Mouse (Mus musculus): ENCODE data around the gene Mbnl1.

Mbnl1 gene

DNA sequence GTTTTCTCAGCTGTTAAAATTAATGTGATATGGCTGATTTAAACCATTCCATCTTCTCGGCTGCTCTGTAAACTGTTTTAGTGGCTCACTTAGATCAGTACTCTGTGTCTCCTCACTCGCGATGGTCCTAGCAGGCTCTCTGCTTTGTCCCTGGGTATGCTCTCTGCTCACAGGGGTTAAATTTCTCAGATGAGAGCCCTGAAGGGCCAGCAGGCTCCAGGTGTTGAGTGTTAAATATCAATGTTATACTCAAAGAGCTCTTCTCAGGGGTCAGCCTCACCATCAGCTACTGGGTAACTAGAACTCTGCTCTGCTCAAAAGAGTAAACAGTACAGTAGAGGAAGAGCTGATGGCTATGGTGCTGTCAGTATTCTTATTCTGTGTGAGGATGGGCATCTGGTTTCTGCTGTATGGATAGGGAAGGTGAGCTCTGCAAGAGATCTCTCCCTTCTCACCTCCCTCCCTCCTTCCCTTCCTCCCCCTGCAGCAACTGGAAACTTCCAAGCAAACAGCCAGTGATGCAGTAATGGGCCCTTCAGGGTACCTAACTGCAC, 44.7 kb downstream of the Mbnl1 start:
- no peak for DNase-seq (ENCODE audit: low spot score in 2 of 2)

DNA sequence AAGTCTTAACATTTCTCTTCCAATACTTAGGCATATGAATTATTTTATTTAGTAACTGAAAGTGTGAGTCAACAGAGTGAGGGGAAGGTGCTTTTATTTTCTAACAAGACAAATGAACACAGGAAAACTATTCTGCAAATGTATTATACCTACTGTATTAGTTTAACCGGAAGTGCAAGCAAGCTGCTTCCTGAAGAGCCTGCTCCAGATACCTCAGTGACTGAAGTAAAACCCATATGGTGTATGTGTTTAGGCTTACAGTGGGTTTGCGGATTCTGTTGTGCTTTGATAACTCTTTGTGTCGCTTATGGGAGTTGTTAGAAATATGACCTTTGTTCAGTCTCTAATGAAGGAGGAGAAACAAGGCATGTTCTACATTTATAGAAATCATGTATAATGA, 46.7 kb downstream of the Mbnl1 start:
- DNase-seq (ENCODE audit: low spot score in 2 of 2), result no peak

DNA sequence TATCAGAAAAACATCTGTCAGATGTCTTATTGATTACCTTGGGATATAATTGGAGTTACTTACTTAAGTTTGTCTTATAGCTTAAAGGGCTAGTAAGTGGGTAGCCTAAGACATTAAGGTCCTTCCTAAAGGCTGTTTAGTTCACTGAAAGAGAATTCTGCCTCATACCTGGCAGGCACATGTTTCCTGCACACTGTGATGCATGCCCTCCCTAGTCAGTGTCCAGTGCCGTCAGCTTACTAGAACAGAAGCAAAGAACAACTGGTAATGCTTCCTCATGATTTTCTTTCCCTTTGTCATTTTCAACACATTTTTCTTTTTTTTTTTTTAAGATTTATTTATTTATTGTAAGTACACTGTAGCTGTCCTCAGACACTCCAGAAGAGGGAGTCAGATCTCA, 51.5 kb downstream of the Mbnl1 start:
- DNase-seq (ENCODE audit: low spot score in 2 of 2), result no peak

GRCm38 (mm10) chr3:60531286-60531685, 58.7 kb downstream of the Mbnl1 start:
- no peak for DNase-seq (ENCODE audit: low spot score in 2 of 2)

DNA sequence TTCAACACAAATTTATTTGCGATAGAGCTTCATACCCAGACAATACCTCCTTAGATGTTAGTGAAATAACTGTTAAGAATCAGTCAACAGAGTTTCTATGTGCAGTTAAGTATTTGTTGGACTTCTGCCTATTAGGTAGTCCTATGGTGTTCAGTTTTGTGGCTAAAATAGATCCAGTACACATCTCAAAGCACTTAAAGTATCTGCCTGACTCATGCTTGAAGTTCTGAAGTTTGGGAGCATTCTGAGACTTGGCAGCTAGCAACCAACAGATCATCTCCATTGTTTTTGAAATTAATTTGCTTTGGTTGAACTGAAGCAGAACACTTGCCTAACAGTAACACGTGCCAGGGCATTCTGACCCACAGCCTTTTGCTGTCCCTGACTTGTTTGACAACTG, 59.2 kb downstream of the Mbnl1 start:
- no peak for DNase-seq (ENCODE audit: low spot score in 2 of 2)

- no peak for DNase-seq (ENCODE audit: low spot score in 2 of 2)
These were observed 62.6 kb downstream of the Mbnl1 start for GRCm38 (mm10) chr3:60535224-60535623.

DNA sequence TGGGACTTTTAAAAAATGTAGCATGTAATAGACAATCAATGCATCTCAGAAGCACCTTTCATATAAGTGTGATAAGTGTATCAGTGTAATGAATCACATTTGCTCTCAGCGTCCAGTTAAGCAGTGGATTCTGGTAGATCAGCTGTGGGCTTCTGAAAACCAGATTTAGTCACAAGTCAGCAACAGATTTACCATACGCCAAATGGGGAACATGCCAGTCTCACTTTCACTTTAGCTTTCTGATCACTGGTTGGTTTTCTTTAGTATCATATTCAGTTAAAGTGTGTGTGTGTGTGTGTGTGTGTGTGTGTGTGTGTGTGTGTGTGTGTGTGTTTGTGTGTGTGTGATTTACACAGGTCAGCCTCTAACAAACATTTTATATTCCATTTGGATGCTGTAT, 64.4 kb downstream of the Mbnl1 start:
- no peak for DNase-seq (ENCODE audit: low spot score in 2 of 2)

DNA sequence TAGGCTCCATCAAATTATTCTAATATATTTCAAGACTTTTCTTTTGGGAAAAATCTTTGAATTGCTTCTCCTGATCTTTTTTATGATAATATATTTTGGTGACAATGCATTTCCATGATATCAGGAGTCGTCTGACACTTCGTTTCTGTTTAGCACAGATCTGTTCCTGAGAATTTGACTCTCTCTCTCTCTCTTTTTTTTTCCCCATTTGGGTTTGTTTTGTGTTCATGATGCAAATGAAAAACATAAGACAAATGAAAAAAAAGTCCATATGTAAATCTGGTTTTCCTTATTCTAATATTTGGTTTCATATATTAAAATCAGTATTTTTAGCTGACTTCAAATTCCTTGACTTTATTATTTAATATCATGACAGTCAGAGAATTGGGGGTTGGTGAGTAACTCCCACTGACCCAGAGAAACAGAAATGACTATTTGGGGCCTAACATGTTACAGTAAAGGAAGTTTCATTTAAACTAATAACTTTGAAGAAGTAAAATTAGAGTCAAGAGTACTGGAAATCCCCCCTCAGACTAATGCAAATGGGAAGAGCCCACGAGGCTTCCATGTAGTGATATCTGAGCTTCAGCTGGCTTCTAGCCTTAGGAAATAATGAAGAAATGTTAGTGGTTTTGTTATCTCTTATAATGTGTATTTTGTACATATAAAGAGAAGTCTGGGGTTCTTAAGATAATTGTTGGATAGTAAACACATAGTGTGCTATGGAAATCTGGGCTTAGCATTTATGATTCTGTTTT, 65.8 kb downstream of the Mbnl1 start:
- no peak for DNase-seq (ENCODE audit: low spot score in 2 of 2)

DNA sequence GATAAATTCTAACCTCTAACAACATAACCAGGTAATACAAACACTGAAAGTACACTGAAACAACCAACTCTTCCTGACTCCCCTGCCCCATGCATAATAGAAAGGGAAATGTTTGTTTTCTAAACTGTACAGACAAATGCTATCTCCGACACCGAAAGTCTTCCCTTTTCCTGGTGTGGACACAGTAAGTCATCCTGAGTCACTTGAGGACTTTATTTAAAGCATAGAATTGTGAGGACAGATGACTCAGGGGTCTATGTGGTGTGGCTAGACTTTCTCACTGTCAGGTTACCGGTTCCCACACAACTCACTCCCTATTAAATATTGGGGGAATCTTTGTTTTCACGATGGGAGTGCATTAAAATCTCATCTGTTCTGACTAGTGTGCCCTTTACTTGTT, 68.5 kb downstream of the Mbnl1 start:
- no peak for DNase-seq (ENCODE audit: low spot score in 2 of 2)

DNA sequence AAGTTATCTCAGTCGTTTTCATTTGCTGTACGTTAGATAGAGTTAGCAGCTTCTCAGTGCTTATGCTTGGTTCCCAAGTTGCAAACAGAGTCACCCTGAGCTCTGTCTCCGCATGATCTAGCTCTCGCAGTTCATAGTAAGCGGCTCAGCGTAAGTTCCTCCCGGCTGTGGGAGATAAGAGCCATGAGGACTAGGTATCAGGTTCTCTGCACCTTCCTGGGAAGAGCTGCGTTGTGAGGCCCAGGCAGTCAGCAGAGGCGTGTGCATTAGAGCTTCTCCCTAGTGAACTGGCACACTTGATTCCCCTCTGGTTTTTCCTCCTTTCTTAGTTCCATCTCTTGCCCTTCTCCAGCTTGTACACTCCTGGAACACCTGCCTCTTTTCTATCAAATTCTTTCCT, 73.6 kb downstream of the Mbnl1 start:
- DNase-seq (ENCODE audit: low spot score in 2 of 2), result no peak

GRCm38 (mm10) chr3:60546904-60547303, 74.3 kb downstream of the Mbnl1 start:
- DNase-seq (ENCODE audit: low spot score in 2 of 2), result no peak

DNA sequence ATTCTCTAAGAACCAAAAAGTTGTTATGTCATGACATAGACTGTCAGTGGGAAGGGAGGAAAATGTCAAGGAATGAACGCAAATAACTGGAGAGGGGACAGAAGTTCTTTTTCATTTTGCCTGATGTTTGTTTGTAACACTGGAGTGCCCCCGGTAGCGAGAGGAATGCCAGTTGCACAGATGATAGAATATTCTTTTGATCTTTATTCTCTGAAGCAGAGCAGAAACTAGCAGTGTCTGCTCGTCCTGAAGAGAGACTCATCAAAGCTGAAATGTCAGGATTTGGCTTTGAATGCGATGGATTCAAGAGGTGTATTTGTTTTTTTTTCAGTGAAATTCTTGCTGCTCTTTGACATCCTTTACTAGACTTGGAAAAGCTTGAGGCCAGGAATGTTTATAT, 77.9 kb downstream of the Mbnl1 start:
- no peak for DNase-seq (ENCODE audit: low spot score in 2 of 2)

- DNase-seq (ENCODE audit: low spot score in 2 of 2), result no peak
These were observed 79.0 kb downstream of the Mbnl1 start for GRCm38 (mm10) chr3:60551650-60552049.

DNA sequence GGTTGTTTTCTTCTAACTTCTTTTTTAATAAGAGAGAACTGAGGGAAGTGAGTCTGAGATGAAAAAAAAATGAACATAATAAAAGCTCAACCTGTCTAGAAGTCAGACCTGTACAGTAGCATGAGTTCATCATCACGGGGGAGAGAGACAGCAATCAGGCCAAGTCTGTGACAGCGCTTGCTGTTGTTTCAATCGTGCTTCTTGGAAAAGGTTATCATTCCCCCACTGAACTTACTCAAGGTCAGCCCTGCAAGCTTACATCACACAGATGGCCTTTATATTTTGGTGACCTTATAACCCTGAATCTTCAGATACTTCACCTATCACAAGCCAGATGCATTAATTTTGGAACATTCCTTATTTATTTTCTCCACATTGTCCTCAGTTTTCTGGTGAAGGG, 80.4 kb downstream of the Mbnl1 start:
- no peak for DNase-seq (ENCODE audit: low spot score in 2 of 2)

- no peak for DNase-seq (ENCODE audit: low spot score in 2 of 2)
These were observed 84.0 kb downstream of the Mbnl1 start for GRCm38 (mm10) chr3:60556596-60556995.

- no peak for DNase-seq (ENCODE audit: low spot score in 2 of 2)
These were observed 85.7 kb downstream of the Mbnl1 start for GRCm38 (mm10) chr3:60558252-60558862.

DNA sequence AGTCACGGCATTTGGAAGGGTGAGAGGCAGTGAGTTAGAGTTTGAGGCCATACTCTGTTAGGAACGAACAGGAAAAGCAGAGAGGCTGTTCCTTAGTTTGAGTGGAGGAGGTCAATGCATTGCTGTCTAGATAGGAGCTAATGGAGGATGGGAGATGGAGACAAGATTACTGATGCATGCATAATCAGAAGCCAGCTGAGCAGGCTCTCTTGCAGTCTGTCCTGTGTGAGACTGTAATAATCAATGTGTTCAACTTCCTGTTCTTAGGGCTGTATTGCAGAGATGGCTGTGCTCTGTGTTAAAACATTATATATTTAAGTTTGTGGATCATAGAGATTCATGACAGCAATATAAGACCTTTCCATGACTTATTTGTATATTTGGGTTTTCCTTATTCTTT, 87.1 kb downstream of the Mbnl1 start:
- no peak for DNase-seq (ENCODE audit: low spot score in 2 of 2)

- peak; percentile 40 to 43 for DNase-seq (ENCODE audit: low spot score in 2 of 2)
These were observed 91.1 kb downstream of the Mbnl1 start for GRCm38 (mm10) chr3:60563529-60564243.

GRCm38 (mm10) chr3:60564244-60564643, 91.6 kb downstream of the Mbnl1 start:
- DNase-seq (ENCODE audit: low spot score in 2 of 2), result no peak

DNA sequence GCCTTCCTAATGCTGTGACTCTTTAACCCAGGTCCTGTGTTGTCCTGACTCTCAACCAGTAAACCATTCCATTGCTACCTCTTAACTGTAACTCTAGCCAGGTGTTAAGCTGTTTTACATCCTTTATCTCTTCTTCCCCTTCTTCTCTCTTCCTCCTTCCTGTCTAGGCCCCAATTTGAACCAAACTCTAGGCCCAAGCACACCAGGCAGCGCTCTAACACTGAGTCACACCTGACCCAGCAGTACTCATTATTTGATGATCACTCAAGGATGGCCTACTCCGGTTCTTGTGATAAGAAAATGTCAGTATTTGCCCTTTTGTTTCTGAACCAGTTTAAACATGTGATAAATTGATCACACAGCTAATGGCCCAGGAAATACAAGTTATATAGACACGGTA, 92.6 kb downstream of the Mbnl1 start:
- DNase-seq (ENCODE audit: low spot score in 2 of 2), result no peak

DNA sequence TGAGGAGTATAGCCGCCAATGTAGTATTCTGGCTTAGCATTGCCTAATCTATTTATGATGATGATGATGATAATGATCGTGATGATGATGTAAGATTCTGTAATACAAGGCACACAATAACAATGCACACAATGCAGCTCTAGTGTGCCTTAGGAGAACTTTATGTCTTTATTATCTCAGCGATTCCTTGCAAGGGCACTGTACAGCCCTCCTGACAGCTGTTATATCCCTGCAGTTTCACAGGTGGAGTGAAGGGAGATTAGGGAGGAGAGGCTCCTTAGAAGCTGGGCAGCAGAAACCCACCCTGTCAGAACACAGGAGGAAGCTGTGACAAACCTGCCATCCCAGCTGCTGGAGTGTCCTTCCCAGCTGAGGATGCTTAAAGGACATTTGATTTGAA, 93.3 kb downstream of the Mbnl1 start:
- DNase-seq (ENCODE audit: low spot score in 2 of 2), result no peak

GRCm38 (mm10) chr3:60568171-60568684, 95.6 kb downstream of the Mbnl1 start:
- no peak for DNase-seq (ENCODE audit: low spot score in 2 of 2)

Measured in frontal cortex, postnatal 36 days (tissue).